Mouse (Mus musculus): Measurements from ENCODE around the gene Ssh3.
"Not testable (repeated sequence)": the region's sequence is repeated elsewhere in the genome, so short reads cannot be mapped to it uniquely, and the experiment has no call there.

Ssh3 gene

DNA sequence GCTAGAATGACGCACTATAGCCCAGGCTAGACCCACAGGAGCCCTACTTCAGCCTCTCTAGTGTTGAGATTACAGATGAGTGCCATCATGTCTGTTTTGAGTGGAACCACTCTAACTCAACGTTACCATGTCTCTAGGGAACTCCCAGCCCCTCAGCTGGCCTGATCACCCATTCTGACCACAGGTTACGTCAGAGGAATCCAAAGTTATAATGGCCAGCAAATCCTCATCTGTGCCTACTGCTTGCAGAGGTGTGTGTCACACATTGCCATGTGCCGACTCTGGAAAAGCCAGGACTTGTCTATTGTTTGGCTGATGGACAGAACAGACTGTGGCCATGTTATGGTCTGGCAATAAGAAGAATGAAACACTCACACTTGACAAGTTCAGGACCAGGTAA is 26.4 kb upstream of the Ssh3 start:
- no peak for DNase-seq

GRCm38 (mm10) chr19:4294381-4295097 is 25.6 kb upstream of the Ssh3 start:
- DNase-seq: no peak

DNA sequence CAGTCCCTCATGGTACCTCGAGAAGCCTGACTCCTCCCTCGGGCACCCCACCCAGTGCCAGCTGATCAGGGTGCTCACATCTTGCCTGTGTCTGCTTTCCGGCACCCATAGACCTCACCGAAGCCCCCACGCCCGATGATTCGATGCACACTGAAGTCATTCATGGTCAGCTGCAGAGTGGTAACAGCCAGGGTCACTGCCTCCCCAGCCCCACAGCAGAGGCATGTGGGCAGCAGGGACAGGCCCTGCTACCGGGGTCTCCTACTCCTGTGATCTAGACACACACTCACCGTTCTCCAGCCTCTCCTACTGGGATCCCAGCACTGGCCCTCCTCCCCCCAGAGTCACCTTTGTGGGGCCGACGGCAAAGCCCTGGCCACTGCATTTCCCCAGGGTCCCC is 22.2 kb upstream of the Ssh3 start:
- DNase-seq: no peak

GRCm38 (mm10) chr19:4290749-4291148 is 21.8 kb upstream of the Ssh3 start:
- no peak for DNase-seq

DNA sequence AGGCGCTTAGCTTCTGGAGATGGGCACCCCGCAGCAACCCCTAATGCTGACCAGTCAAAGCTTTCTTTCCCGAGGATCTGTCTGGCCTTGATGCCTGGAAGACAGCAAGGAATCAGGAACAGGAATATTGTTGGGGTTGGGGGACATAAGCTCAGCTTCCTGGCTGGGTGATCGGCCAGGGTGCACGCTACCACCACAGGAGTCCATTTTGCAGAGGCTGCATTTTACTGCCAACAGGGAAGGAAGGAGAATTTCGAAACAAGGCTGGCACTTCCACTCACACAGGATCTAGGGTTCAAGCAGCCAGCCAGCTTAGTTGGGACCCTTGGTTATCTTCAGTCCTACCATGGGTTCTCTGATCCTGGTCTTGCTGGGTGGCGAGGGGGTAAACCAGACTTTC is 14.7 kb upstream of the Ssh3 start:
- no peak for DNase-seq

DNA sequence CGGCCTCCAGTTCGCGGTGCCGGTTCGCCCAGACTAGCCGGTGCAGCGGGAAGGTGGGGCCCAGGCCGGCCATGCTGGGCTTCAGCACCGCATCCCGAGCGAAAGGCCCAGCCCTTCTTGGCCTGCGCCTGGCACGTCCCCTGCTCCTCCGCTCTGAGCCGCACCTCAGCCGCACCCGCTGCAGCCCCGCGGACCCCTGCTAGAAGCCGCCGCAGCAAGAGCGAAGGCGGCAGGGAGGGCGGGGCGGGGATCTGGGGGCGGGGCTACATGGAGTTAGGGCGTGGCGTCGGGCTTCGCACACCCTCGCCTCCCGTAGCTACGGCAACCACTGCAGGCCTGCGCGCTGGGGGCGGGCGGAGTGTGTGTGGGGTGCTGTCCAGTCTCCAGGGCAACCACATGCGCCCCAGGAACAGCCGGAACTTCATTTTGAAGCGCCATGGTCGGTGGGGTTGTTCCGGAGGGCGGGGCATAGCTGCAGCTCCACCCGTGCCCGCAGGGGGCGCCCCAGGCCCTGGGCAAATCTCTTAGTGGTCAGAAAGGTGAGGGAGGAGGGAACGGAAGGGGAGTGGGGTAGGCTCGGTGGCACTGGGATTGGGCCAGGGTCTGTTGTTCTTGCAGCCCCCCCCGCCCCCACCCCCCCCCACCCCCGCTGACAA is 14.0 kb upstream of the Ssh3 start, which contains the start of gene Ankrd13d:
Ankrd13d (minus strand) TSS at position 240 of the 656 bp plus-strand sequence.
- peak; percentile 74 to 85 for DNase-seq

DNA sequence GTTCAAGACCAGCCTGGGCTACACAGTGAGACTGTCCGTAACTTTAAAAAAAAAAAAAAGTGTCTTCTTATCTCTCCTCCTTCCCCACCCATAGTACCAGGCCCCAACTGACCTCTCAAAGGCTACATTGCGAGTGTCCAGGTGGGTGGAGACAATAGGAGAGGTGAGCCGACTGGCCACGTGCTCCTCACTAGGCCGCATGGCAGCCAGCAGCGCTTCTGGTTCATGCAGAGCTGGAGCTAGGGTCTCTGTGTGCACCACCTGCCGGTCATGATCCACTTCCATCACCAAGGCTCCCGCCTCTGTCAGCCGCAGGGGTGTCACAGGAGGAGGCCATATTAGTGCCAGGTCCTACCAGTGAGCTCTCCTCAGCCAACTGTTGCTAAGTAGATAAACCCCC is 11.4 kb upstream of the Ssh3 start:
- DNase-seq: no peak

DNA sequence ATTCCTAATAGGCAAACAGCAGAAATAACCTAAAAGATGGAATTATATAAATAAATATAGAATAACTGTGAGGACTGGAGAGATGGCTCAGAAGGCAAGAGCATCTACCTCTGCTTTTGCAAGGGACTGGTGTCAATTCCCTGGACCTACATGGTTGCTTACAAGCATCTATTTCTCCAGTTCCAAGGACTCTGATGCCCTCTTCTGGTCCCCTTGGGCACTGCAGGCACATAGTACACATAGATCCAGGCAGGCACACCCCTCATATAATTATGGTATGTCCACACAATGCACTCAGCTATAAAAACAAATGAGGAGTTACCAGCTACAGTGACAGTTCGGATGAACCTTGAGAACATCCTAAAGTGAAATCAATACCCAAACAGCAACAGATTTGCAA is 10.5 kb upstream of the Ssh3 start:
- no peak for DNase-seq

DNA sequence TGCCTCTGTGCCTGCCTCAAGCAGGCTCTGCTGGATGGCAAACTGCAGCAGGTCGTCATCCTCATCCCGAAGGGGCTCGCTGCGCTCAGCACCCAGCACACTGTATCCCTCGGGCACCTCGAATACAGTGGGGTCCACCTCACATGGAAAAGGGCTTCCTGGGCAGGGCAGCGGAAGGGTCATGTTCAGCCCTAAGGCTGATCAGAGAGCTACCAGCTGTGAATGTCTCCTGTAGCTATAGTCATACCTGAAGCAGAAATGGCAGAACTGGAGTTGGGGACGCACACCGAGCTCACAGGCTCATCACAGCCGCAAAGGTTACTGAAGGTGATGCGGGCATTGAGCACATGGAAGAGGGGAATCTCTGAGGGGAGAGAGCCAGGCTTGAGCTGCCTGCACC is 2.0 kb upstream of the Ssh3 start:
- DNase-seq: no peak

GRCm38 (mm10) chr19:4270187-4270586 is 1.2 kb upstream of the Ssh3 start:
- peak in 1 of 2 experiments; percentile 19 for DNase-seq

DNA sequence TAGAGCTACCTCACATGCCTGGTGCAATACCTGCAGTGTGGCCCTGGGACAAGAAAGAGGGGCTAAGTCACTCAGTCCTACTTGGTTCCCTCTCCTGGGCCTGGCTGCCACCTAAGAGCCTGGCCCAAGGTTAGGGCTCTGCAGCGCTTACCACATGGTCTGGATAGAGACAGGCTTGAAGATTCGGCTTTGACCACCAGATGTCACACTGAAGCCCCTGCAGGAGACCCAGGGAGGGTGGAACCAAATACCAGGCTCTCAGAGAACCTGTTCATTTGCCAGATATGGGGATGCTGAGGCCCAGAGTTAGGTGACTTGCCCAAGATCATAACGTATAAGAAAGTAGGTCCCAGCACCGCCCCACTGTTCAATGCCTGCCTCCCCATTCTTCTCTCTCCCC is 3.0 kb downstream of the Ssh3 start:
- no peak for DNase-seq

DNA sequence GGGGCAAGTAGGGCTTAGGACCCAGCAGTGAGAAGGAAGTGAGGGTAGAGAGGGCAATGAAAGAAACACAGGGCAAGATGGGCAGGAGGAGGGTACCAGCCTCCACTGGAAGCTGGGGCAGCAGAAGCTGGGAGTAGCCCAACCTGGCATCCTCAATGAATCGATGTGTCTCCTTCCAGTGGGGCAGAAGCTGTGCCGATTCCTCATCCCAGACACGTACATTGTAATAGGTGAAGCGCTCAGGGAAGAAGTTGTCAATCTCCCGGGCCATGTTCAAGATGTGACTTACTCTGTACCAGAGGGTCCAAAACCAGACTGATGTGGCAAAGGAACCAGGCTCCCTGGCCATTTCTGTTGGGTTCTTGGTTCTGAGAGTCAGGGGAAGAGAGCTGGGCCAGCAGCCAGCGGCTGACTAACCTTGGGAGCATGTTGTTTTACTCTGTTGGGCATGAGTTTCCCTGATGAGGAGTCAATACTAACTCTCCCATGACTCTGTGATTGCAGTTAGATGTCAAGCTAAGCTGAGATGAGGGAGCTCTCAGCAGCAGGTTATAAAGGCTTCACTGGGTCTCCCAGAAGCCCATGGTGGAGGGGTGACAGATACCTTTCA is 4.7 kb downstream of the Ssh3 start:
- no peak for DNase-seq

DNA sequence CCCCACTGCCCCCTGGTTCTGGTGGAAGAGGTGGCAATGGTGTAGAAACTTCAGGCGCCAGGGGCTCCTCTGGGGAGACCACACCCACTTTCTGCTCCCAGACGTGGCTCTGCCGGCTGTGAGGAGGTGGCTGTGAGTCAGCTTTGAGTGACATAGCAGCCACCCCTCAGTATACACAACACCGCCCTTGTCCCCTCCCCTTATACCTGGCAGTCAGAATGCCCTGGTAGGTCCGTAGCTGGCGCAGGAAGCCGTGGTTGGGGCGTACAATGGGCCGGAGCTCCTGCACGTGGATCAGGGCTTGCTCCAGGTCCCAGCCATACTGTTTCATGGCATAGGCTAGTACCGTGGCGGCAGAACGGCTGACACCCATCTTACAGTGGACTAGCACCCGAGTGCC is 5.3 kb downstream of the Ssh3 start:
- no peak for DNase-seq

DNA sequence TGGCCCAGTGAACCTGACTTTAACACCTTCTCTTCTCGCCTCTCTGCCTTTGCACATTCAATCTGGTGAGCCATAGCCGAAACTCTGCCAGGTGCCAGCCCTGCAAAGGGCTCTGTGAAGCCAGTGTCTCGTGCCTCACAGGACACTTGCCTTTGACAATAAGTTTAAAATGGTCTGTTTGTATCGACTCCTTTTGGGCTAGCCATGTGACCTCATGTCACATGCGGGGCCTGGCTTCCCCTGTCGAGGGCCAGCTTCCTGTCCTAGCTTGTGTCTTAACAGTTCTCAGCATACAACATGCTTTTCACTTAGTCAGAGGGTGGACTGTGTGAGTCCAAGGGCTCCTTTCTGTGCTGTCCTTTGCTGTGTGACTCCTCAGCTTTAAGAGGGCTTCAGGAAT is 6.2 kb downstream of the Ssh3 start:
- DNase-seq: no peak

DNA sequence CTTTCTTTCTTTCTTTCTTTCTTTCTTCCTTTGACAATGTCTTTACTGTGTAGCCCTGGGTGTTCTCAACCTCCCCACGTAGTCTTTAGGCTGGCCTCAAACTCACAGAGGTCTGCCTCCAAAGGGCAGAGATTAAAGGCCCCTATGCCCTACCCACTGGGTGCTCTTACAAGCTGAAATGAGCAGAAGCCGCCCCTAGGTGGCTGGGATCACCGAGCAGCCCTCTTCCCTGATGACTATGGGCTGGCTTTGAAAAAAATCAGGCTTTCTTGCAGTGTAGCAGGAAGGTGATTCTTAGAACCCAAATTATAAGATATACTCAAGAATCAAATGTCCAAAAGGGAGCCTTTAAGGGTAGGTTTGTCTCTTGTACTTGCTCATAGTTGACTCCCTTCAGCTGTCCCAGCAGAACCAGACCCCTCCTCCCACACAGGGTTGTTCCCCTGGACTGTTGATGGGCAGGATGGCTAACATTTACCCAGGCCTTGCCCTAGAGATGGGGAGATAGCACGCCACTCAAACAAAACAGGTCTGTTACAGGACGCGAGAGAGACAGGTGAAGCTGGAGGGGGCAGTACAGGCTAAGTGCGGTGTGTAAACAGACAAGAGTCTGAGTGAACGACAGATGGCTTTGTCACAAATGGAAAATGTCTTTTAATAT is 7.8 kb downstream of the Ssh3 start:
- no peak for DNase-seq

DNA sequence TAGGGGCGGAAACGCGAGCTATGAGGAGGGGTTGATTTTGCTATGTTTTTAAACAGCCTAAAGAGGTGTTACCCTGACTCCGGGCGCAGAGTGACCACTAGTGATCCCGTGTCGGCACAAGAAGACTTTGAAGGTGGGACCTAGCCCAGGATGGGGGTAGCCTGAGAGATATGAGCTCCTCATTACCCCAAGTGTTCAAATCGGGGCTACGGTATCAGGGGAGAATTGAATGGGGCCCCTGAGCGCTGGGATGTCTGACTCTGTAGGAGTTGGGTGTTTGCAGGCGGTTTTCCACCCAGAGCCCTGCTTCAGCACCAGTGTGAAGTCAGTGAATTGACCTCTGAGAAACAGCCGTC is 11.1 kb downstream of the Ssh3 start:
- no peak for DNase-seq

GRCm38 (mm10) chr19:4257216-4257896 is 11.6 kb downstream of the Ssh3 start:
- peak; percentile 94 to 95 for DNase-seq

DNA sequence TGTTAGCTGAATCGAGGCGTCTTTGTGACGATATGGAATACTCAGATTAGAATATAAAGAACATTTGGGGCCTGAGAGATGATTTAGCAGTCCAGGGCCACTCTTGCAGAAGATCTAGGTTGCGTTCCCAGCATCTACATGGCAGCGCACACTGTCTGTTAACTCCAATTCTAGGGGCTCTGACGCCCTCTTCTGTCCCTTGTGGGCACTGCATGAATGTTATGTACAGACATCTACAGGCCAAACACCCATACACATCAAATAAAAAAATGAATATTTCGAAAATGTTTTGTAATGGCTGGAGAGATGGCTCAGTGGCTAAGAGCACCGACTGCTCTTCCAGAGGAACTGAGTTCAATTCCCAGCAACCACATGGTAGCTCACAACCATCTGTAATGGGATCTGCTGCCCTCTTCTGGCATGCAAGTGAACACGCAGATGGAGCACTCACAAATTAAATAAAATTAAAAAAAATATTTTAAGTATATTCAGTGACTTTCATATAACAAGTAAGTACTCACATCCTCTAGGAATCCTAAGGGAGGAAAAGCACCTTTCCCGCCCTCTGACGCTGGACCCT is 13.3 kb downstream of the Ssh3 start:
- no peak for DNase-seq

- no peak for DNase-seq
These were observed 14.8 kb downstream of the Ssh3 start for GRCm38 (mm10) chr19:4254230-4254629.

GRCm38 (mm10) chr19:4248683-4249082 is 20.3 kb downstream of the Ssh3 start:
- DNase-seq: not testable (repeated sequence)

GRCm38 (mm10) chr19:4247010-4247409 is 22.0 kb downstream of the Ssh3 start:
- DNase-seq: no peak

DNA sequence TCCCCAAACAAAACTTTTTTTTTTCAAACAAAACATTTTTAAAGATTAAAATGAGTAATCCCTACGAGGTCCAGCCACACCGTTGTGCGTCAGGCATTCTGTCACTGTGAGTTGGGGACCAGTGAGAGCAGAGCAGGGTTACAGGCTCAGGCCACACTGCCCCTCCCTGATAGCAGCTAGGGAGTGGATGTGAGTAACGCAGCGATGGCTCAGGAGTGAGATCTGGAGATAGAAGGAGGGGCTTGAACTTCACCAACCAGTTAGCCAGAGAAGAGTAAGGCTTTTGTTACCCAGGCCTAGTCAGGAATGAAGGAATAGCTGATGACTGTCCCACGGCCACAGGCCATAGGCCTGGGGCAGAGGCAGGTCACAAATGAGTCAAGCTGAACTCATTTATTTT is 24.2 kb downstream of the Ssh3 start:
- no peak for DNase-seq

- DNase-seq: no peak
These were observed 26.6 kb downstream of the Ssh3 start for GRCm38 (mm10) chr19:4242416-4242815.

Data from cerebellum, adult 18-20 months (tissue).